ENCODE assay signal across 8 mouse cellular contexts in genomic region chr11:94160443-94161266, GRCm38 (mm10). TPM values are rescaled to one million over a fixed set of nuclear protein-coding genes. Genes with fewer than 3 reads are reported as not detected.
DNase-seq lines count a peak whose midpoint lies in the region; ATAC-seq and TF ChIP-seq lines count a peak whose summit lies in the region.

No protein-coding gene starts in this region.

- peak overlapping the region; percentile 6 for H3K4me3 ChIP-seq in cortical plate, adult 2 months (ENCODE audit: insufficient read depth, low read length)
- 0 out of 2 replicates have a peak overlapping the region, but pooled peaks have one; percentile 2 for H3K4me3 ChIP-seq in intestine, embryonic 15.5 days (replicated peaks)
- peak overlapping the region; percentile 83 for H3K4me3 ChIP-seq in megakaryocyte, embryonic 14.5 days (replicated peaks)

- peak overlapping the region; percentile 51 for H3K4me2 ChIP-seq in intestine, embryonic 15.5 days (replicated peaks)

- H3K9me3 ChIP-seq in intestine, embryonic 15.5 days = no peaks in the 10 kb centered on the region
- H3K9me3 ChIP-seq in megakaryocyte, embryonic 14.5 days = no peaks in the 10 kb centered on the region

- WGBS in intestine, embryonic 15.5 days = 6% methylated on average over 22 of the region's 23 CpGs

- no peaks in the 10 kb centered on the region for H3K36me3 ChIP-seq in intestine, embryonic 15.5 days
- H3K36me3 ChIP-seq in megakaryocyte, embryonic 14.5 days (replicated peaks; ENCODE audit: low read length) = no peaks in the 10 kb centered on the region

- intact Hi-C loops in left cerebral cortex, postnatal 10 days (cut with DNase I) = loop anchor here (2.0 kb wide), 1 partner anchor 50 kb away; the partner anchor contains the start of gene Tob1

- no peak for TF ChIP-seq CTCF in cortical plate, adult 2 months (IDR thresholded peaks at IDR 0.05; ENCODE audit: extremely low read depth, insufficient read depth, low read length)

- H3K27ac ChIP-seq in cortical plate, adult 2 months (ENCODE audit: insufficient read depth, low read length) = peak overlapping the region; percentile 81
- H3K27ac ChIP-seq in intestine, embryonic 15.5 days = peak overlapping the region; percentile 89

- peak; percentile 84 for ATAC-seq in intestine, embryonic 15.5 days

- DNase-seq in ovary, adult 18-20 months (ENCODE audit: low spot score) = peak; percentile 89
- no peak for DNase-seq in ovary, postnatal 10 days (ENCODE audit: low spot score)
- peak; percentile 71 for DNase-seq in gastrocnemius, postnatal 25 days
- DNase-seq in left cerebral cortex, postnatal 10 days (ENCODE audit: extremely low spot score in 1 of 2, low spot score in 2 of 2) = peak; percentile 92 to 98
- DNase-seq in right cerebral cortex, postnatal 10 days (ENCODE audit: low spot score in 2 of 2) = peak; percentile 97 to 99

- peaks cover 11% of the 10 kb centered on the region for H3K4me1 ChIP-seq in cortical plate, adult 2 months (ENCODE audit: control insufficient read depth, insufficient read depth, low read length)
- H3K4me1 ChIP-seq in intestine, embryonic 15.5 days (replicated peaks) = peaks cover 36% of the 10 kb centered on the region
- peaks cover 39% of the 10 kb centered on the region for H3K4me1 ChIP-seq in megakaryocyte, embryonic 14.5 days

- H3K27me3 ChIP-seq in intestine, embryonic 15.5 days (replicated peaks) = no peaks in the 10 kb centered on the region
- peaks cover 58% of the 10 kb centered on the region for H3K27me3 ChIP-seq in megakaryocyte, embryonic 14.5 days (replicated peaks)

- peak overlapping the region; percentile 31; the same call in 1 of the 2 replicates for H3K9ac ChIP-seq in intestine, embryonic 15.5 days

- TF ChIP-seq POLR2A in cortical plate, adult 2 months (IDR thresholded peaks at IDR 0.05; ENCODE audit: extremely low read depth, insufficient read depth, low read length) = peak; percentile 93

RNA-seq across cellular contexts. Expression of gene Tob1, which starts 50.6 kb away (rescaled TPM):
- 31.6 and 33.8 TPM in 2 replicates for polyA plus RNA-seq in cortical plate, adult 2 months (2012; rRNA removed)
- total RNA-seq in gastrocnemius, postnatal 25 days (2021) = 100 to 1,000 TPM; 136 to 169 TPM
- polyA plus RNA-seq in intestine, embryonic 15.5 days (2015; fragmentation: Nextera tagmentation; extraction: Ambion mirVana) = 46.0 and 49.9 TPM in 2 replicates
- total RNA-seq in left cerebral cortex, postnatal 10 days (2021) = 10 to 100 TPM; 29.9 to 30.9 TPM
- polyA plus RNA-seq in megakaryocyte, embryonic 14.5 days (2012; ENCODE audit: insufficient read depth, low replicate concordance) = 4.3 and 10.8 TPM in 2 replicates

Comparison
In these comparisons a context has a peak if more than half of its experiments do, and no peak if none do; other contexts are left out.
1. H3K4me3 ChIP-seq: peak in every context shown above with its lines; median percentile 83 in megakaryocyte, embryonic 14.5 days; 6 in cortical plate, adult 2 months; 2 in intestine, embryonic 15.5 days.